Mouse (Mus musculus) urinary bladder, postnatal 25 days (tissue): ENCODE results near the gene Ggct.

Experiments used
- DNase-seq: peaks from one replicate; pipeline ENCODE4 v3.0.0; 2022; ENCODE audit warnings: low spot score

Gene Ggct

DNA sequence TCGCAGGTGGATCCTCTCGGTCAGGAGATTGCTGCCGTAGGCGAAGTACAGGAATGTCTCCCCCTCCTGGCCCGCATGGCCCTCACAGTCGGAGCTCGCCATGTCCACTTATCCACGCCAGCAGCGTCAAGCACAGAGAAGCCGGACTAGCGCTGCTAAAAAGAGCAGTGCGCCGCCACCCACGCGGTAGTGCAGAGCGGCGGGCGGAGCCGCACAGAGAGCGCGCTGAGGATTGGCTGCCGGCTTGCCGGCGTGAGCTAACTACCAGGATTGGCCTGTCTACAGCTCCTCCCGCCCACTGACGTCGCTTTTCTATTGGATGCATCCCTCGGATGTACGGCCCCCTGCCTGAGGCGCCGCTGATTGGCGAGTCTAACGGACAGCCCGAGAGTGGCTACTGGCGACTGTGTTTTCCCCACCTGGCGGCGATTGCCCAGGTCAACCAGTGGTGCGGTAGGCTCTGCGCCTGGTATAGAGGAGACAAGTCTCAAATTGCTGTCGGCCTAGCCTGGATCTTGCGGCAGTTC is at the start of gene Ggct:
TSS of gene Ggct (minus strand) at position 217 of the 527 bp plus-strand sequence.
- DNase-seq: peak; percentile 83

DNA sequence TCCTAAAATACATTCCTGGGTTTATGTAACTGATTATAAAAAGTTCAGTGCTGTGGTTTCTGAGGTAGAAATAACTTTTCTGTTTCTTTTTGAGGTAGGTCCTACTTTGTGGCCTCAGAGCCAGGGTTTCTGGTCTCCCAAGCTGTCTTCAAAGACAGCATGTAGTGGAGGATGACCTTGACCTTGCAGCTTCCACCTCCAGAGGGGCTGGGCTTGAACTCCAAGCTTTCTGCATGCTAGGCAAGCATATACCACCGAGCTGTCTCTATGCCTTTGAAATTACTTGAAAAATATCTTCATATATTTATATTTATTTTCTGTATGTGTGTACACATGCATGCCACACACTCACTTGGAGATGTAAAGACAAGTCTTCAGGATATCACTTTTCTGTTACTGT is 47.3 kb upstream of the Ggct start:
- DNase-seq: no peak

DNA sequence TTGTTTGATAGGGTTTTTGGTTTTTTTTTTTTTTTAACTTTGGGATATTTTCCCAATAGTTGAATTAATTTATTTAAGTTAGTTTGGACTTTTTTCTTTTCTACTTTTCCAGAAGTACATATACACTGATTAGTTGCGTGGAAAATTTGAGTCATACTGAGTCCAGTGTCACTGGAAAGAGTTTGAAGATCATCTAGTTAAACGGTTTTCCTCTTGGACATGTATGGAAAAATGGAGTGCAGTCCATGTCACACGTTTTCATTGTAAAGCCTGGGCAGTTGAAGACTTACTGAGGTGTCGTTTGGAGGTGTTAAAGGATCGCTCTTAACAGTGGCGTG is 46.7 kb upstream of the Ggct start:
- no peak for DNase-seq

DNA sequence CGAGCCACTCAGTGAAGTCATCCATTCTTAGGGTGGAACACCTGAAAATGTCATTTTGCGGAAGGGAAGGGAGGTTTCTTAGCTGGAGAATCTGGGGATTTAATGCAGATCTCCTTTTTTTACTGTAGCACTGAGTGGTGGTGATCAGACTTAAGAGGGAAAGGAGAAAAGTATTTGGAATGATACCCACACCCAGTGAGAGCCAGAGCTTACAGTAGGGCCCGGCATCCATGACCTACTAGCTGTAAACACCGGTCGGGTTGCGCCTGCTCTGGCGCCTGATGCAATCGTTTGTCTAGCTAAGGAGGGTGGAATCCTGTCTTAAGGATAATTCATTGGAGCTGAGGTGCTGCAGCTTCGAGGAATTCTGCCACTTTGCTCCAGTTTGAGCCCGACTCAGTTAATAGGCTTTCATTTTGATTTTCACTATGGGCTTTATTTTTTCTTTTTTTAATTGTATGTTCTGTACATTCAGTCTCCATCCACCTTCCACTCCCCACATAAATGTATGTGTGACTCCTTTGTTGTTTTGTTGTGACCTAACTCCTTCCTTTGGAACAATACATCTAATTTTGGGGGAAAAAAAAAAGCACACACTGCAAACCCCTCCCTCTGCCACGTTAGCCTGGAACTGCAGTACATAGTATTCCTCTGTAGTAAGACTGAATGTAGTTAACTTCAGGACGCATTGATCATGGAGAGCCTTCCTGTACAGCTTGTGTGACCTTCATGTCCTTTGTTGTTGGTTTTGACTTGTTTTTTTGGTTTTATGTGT is 46.1 kb upstream of the Ggct start:
- peak; percentile 23 for DNase-seq

DNA sequence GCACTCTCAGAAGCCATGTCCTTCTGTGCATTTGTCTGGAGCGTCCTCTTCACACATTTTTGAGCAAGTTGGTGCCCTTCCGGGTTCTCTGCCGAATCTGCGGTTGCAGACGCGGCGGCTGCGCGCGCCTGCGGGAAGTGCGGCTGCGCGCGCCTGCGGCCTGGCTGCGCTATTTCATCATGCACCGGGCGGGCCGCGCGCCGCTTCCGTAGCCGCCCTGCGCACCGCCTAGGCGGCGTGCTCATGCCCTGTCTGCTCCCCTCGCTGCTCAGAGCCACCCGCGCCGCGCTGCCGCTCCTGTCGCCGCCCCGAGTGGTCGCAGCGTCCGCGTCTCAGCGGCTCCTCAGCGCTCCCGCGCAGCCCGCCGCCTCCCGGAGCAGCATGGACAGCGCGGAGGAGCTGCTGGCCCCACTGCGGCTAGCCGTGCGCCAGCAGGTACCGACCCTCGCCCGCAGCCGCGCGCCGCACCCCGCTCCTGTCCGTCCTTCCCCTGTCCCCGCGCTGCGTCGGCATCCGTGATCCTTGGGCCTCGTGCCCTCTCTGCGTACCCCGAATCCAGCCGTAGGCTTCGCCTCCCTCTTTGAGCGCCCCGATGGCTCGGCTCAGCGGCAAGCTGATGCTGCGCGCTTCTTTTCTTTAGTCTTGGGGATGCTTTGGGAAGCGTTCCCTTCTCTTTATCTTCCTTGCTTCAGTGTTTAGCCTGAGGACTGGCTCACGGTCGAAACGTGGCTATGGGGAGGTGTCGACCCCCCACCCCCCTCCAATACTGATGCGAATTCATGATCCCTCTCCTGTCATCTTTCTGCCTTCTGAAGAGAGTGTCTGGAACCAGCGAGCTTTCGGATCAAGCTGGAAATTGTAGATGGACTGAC is 45.3 kb upstream of the Ggct start, which contains the start of gene Gars:
TSS of gene Gars (plus strand) at position 209 of the 872 bp plus-strand sequence.
- peak; percentile 83 for DNase-seq

DNA sequence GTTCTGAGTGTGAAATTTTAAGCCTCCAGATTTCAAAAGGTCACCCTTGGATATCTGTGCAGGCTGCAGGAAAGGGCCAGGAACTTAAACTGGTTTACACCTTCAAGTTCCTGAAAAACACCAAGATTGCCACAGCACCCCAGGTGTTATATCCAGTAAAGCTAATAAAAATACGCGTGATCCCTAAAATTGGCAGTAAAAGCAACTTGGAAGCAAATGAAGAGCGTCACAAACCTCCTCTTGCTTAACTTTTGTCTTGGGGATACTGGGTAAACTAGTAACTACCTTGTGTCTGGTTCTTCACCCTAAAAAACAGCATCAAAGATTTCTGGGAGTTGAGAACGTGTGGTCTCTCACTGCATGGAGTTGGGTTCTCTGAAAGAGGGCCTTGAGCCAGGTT is 44.0 kb upstream of the Ggct start:
- no peak for DNase-seq

DNA sequence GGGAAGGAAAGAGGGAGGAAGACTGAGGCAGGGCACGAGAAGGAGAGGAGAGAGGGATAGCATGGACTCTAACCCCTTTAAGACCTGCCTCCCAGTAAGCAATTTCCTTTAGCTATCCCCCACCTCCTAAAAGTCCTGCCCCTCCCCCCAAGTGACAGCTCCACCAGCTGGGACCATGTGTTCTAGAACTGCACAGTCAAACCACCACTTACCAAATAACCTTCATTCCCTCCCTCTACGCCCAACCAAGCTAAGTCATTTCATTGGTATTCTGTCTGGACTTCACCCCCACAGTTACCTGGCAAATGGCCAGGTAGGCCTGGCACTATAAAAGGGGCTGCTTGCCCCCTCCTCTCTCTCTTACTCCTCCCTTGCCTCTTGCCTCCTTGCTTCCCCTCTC is 34.9 kb upstream of the Ggct start:
- DNase-seq: no peak

DNA sequence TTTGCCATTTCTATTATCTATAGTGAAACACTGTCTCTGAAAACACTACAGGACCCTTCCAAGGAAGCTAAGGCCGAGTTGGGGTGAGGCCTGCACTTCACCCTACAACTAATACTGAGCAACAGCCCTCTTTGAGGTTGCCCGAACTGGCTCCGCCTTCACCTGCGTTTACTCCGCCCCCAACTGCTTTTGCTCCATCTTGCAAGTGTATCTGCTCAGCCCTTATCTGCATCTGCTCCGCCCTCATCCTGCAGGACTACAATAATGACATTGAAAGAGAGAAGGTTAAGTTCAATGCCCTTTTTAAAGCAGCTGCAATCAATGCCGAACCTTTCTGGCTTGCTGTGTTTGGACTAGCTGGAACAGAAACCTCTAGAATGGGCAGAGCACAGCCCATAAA is 29.1 kb upstream of the Ggct start:
- no peak for DNase-seq

DNA sequence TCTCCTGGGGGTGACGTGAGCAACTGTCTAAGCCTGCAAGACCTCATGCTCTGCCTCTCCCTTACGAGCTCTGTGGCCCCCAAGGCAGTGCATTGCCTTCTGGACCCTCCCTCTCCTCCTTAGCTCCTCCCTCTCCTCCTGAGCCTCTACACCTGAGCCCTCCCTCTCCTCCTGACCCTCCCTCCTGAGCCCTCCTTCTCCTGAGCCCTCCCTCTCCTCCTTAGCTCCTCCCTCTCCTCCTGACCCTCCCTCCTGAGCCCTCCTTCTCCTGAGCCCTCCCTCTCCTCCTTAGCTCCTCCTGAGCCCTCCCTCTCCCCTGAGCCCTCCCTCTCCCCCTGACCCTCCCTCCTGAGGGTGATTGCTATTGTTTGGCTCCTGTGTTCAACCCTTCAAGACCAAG is 25.7 kb upstream of the Ggct start:
- no peak for DNase-seq

DNA sequence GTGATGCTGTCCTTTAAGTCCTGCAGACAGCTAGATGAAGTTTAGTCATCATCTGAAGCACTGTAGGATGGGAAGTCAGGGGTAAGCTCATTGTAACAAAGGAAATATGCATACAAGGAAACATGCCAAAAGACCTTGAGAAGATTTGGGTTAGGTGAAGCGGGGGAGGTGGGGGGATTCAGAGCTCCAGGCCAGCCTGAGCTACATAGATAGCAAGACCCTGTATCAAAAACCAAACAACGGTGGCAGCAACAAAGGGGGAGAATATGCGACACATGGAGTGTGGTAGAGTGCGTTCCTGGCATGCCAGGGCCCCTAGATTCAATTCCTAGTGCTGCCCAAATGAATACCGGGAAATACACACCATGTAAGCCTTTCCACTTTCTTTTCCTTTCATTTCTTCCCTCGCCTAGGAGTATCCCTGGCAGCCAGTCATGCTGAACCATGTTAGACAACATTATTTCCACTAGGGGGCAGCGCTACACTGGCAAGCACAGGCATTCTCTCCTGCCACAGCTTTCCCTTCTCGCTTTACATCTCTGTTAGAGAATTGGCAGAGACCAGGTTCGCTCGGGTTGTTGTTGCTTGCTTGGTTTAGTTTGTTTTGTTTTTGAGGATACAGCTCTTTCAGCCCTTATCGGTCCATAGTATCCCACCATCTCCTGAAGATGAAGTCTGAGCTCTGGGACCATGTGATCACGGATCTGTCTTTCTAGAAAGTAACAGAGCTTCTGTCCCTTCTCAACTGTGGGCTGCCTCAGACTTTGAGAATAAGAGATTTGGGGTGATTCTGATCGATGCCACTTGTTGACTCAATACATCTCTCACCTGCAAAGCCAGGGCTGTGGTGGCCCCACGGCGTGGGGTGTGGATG is 24.2 kb upstream of the Ggct start:
- peak; percentile 43 for DNase-seq

DNA sequence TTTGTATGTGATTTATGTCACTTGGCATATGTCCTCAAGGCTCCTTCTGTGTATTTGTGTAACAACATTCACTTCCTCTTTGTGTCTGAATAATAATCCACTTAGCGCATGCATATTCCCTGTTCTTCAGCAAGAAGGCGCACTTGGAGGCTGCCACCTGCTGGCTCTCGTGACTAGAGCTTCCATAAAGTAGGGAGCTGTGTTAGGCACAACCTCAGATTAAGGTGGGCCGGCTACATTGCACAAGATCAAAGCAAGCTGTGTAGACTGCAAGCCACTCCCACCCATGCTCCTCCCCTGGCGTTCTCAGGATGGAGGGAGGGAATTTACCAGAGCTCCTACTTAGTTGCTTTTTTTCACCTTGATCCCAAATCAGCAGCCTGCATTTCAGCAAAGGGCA is 23.5 kb upstream of the Ggct start:
- peak; percentile 33 for DNase-seq

DNA sequence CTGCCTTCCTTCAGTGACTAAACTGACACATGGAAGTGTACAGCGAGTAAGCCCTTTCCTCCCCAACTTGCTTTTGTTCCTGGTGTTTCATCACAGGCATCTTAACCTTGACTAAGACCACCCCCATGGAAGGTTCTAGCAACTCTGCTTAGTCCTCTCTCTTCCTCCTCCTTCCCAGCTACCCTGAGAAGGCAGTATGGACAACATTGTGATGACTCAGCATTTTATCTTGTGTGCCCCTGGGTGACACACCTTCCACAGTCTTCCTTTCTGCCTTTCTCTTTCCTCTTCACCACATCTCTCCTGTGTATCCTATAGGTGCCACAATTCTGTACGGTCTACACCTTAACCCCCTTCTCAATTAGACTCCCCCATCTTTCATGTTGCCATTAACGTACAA is 21.4 kb upstream of the Ggct start:
- no peak for DNase-seq

DNA sequence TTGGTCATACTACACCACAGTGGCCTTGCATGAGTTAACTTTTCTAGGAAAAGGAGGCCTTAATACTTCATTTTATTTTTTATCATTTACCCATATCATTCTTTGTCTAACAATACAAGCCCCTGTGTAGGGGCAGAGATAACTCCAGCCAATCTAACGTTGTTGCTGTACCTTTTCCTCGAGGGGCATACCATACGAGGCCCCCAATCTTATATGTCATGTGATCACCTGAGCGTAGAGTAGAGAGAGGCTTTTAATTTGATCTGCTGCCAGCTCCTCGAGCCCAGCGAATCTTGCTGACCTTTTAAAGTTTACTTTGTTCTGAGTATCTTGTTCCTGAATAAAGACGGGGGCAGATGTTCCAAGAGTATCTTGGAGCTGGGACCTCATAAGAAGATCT is 19.8 kb upstream of the Ggct start:
- DNase-seq: no peak

DNA sequence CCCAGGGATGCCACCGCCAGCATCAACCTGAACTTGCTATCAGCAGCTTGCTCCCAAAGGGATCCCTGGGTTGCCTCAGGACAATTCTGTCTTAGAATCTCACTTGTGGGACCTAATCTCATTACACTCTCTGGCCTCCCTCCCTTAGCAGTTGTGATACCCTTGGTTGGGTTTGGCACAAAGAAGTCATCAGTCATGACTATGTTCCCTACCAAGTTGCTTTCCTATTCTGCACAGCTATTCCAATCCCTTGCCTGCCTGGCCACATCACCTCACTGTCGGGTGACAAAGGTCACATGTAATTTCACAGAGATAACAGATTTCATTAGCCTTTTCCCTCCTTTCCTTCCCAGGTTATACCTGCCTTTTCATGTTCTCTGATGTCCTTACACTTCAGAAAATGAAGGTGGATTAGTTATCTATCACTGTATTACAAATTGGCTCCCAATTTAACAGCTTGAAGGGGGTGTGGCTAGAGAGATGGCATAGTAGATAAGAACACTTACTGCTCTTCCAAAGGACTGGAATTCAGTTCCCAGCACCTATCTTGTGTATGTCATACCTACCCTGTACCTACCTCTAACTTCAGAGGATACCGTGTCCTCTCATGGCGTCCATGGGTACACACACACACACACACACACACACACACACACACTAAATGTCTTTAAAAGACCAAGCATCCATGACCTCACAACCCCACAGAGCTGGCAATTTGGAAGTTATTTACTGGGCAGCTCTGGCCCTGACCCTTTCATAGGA is 17.8 kb upstream of the Ggct start:
- DNase-seq: no peak

DNA sequence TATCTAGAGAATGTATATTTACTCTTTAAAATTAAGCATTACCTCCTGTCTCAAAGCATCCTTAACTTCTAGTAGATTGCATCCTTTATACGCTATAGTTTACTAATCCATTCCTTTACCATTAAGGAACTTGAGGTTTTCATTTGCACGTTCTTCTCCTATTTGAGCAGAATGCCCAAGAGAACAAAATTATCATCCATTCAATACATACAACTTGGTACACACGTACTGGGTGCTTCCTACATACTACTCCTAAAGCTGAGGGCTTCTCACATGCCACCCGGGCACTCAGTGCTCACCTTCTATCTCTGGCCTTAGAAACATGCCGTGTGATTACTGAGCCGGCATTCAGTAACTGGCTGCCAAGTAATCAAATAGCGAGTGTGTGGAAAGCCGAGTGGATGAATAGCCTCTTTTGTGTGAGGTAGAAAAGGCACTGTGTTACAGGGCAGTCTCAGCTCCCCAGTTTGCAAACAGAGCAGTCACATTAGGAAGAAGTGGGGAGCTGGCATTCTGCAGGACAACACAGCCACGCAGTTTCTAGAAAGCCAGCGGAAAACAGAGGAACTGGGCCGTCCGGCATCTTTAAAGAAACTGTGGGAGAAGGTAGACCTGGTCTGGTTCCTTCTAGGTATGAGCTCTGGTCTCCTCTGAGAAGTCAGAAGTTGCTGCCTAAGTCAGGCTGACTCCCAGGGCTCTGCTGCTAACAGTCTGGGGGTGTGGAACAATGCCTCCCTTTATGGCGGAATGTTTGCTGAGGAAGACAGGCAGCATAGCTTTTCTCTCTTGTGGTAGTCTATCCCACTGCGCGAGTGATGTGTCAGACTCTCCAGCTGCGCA is 16.9 kb upstream of the Ggct start:
- DNase-seq: no peak

DNA sequence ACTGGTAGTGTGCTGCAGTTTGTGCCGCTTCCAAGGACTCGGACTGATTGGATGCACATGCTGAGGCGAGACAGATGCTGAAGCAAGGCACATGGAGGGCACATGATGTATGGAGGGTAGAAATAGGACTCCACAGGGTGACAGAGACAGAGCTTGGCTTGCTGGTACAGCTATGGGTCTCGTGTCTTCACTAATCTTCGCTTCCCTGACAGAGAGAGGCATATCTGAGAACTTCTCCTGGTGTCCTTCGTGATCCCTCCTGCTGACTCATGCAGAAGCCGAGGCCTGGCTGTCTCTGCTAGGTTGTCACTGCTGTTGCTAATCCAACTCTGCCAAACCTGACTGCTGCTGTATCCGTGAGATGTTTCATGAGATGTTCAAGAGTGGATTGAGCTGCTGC is 15.7 kb upstream of the Ggct start:
- DNase-seq: no peak

DNA sequence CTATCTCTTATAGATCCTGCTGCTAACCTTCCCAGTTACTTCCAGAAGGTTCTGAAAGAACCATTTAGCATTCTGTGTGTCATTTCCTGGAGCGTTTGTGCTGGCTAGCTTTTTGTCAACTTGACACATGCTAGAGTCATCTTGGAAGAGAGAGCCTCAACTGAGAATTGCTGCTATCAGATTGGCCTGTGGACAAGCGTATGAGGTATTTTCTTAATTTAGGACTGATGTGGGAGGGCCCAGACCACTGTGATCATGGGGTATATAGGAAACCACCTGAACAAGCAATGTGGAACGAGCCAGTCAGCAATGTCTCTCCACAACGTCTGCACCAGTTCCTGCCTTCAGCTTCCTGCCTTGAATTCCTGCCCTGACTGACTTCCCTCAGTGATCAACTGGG is 10.8 kb upstream of the Ggct start:
- no peak for DNase-seq

DNA sequence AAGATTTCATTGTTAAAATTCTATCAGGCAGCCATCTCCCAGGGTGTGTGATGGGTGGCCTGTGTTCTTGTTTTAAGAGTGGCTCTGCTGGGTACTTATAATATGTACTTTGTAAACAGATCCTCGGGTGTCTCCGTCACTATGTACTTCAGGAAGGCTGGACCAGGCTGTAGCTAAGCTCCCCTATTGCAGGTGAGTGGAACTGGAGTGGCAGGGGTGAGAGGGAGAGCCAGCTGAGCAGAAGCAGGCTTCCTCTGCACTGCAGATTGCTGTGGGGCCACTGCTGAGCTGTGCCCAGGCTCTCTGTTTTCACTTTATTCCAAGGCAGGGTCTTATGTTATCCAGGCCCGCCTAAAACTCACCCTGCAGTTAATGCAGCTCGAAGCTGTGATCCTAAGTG is 9.7 kb upstream of the Ggct start:
- DNase-seq: no peak

DNA sequence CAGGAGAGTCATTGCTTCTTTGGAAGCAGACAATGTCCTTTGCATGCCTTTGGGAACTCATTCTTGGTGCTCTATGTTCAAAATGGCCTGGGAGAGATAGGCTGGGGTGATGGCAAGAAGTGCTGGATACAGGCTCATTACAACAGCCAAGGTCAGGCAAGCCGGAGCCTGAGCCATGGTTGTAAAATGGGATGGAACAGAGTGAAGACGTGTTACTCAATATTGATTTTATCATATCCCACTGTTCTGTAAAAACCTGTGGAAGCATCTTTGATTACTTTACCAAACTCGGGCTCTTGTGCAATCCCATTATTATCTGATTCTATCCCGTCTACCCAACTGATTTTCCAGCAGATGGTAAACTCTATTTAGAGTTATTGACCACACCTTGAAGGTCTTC is 8.6 kb upstream of the Ggct start:
- no peak for DNase-seq

DNA sequence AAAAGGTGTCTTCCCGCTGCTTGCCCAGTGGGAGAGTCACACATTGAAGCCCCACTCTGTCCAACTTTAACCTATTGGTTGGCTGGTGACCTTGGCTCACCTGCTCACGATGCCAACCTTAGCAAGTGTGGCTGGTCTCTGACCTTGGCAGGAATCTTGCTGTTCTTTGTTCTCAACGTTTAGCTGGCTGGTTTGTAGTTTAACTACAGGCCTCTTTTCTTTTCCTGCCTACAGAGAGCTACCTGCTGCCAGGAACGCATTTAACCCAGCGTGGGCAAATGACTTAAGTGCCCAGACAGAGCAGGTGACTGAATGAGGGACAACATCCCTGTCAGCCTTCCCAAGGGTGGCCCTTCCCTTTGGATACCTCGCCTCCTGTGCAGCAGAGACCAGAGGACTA is 5.0 kb upstream of the Ggct start:
- no peak for DNase-seq

DNA sequence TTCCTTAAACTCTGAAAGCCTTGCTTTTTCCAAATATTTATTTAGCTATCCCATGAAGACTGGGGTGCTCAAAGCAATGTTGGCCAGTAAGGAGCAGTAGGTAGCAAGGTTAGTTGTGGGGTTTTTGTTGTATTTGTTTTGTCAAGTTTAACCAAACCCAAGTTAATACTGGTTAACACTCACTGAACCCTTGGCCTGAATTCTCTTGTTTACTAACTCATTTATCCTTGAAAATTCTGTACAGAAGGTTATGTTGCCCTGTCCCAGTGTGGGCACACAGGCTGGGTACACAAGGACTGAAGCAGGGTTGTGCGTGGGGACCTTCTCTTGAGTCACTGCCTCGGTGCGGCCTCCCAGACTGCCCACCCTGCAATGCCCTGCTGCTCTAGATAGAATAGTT is 3.6 kb upstream of the Ggct start:
- DNase-seq: no peak
